Mouse (Mus musculus): Measurements from ENCODE around the gene Ppp1r35. TPM values are rescaled to one million over a fixed set of nuclear protein-coding genes. Genes with fewer than 3 reads are reported as not detected.

The Ppp1r35 gene
- not detected for polyA plus RNA-seq (2014; fragmentation: Illumina TruSeq; extraction: RNeasy Lipid Tissue Mini Kit (QIAGEN cat#74804); ENCODE audit: low replicate concordance)

DNA sequence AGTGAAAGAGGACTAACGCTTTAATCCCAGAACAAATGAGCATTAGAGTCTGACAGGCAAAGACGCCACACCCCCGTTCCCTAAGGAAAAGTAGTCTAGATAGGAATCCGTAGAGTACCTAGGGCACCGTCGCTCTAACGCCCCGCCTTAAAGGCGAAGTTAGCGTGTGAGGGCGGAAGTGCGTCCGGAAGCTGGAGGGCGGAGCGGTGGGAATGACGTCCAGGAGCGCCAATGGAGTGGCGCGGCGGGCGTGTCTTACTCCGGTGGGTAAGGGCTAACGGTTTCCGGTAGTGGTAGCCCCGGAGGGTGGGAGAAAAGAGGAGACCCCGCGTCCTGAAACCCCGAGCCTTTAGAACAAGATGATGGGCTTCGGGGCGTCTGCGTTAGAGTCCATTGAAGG, at the start of gene Ppp1r35:
Gene Ppp1r35 (plus strand): TSS at position 215 of the 400 bp plus-strand sequence.

DNA sequence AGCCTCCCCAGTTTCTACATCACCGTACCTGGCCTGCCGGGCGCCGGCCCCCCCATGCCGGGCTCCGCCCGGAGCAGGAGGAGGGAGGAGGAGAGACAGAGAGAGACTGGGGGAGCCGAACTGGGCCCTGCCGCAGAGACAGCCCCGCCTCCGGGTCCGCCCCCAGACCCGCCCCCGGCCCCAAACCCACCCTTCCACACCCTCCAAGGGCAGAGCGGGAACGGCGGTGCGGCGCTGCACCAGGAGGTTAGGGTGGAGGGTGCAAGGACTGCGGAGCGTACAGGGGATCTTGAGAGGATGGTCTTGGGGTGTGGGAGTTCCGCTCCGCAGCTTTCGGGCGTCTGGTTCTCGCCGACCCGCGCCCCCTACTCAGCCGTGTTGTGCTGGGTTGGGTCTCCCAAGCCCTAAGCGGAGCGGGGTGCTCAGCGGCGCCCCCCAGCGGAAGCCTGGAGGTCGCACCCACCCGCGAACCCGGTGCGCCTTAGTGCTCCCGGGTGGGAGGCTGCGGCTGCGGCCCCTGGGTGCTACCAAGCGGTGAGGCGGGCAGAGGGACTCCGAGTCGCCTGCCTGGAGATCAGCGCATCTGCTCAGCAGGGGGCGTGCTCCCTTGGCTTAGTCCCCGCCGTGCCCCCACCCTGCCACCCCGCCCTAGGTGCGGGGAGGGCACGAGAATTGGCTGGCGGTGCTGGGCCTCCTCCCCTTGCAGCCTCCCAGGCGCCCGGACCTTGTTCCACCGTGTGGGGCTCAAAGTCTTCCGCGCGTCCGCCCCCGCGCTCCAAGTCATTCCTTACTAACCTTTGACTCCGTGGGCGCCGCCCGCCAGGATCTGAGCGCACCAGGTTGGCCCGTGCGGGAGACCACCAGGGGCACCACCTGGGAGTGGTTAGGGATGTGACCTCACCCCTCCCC, 37.4 kb upstream of the Ppp1r35 start, which contains the start of gene Nyap1:
Gene Nyap1 (minus strand): TSS at position 585 of the 909 bp plus-strand sequence.

DNA sequence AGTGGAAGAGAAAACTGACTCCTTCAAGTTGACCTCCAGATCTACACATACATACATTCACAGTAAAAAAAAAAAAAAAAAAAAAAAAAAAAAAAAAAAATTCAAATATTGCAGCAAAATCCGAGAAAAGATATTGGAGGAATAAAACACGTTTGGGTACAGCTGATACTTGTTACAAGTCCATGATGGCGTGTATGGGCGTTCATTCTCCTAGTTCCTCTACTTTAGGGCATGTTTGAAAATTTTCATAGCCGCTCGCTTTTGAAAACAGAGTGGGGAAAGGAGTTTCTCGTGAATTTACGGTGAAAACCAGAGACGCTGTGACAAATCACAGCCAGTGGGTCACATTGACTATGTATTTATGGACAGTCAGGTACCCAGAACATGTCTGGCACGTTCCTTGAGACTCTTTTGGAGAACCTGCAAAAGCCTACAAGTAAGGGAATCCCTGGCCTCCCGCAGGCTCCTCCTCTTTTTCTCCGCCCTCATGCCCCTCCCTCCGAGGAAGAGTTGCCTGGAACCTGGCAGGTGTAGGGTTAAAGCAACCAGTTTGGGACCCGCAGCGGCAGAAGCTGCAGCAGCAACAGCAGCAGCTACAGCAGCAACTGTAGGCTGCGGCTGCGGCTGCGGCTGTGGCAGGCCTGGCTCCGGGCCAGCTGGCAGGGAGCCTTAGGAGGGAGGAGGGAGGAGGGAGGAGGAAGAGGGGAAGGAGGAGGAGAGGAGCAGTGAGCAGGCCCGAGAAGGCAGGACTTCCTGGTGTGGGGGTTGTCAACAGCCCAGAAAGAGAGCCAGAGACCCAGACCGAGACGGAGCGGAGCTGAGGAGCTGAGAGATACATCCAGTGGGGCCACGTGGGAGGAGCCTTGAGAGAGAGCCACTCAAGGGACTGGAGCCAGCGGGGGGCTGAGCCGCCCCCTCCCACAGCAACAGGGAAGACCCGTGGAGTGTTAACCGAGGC, 33.2 kb upstream of the Ppp1r35 start, which contains the start of gene Tsc22d4:
Gene Tsc22d4 (plus strand): TSS at position 517 of the 958 bp plus-strand sequence.

DNA sequence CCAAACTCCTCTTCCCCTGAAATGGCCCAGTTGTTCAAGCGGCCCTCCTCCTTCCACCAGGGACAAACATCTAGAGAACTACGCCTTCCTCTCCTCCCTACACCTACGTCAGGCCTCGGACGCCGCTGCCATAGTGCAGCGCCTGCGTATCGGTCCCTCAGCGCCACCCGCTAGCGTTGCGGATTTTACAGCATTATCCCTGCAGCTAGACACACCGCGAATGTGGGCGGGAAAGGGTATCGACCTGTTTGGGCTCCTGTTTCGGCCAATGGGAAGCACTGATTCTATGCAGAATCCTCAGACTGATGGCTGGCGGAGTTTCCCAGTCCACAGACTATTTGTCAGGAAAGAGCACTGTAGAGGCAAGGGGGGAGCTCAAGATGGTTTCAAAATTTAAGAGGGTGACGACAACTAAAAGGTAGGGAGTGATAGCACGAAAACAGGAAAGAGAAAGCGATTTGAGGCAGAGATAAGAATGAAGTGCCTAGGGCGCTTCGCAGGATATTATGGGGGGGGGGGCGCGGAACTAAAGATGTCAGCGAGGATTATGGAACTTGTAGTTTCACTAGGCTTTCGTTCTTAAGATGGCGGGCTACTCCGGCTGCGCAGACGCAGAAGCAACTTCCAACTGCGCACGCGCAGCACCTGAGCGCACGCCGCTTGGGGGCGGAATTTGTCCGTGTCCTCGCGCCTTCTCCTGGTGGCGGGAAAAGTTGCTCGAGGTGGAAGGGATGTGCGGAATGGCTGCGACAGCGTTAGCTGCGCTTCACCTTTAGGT, 8.7 kb downstream of the Ppp1r35 start, which contains the start of the genes Mepce and Zcwpw1:
Gene Mepce (minus strand): TSS at position 505 of the 778 bp plus-strand sequence.
Gene Zcwpw1 (plus strand): TSS at position 648 of the 778 bp plus-strand sequence.

Other genes starting within 250 kb of the Ppp1r35 start
- not detected for gene Epo, start 245.6 kb upstream of the Ppp1r35 start, polyA plus RNA-seq (2014; fragmentation: Illumina TruSeq; extraction: RNeasy Lipid Tissue Mini Kit (QIAGEN cat#74804); ENCODE audit: low replicate concordance)
- gene Gnb2, start 245.3 kb upstream of the Ppp1r35 start, polyA plus RNA-seq (2014; fragmentation: Illumina TruSeq; extraction: RNeasy Lipid Tissue Mini Kit (QIAGEN cat#74804); ENCODE audit: low replicate concordance) = 1.5 TPM
- not detected for gene Actl6b, start 225.3 kb upstream of the Ppp1r35 start, polyA plus RNA-seq (2014; fragmentation: Illumina TruSeq; extraction: RNeasy Lipid Tissue Mini Kit (QIAGEN cat#74804); ENCODE audit: low replicate concordance)
- not detected for gene Tfr2, start 209.0 kb upstream of the Ppp1r35 start, polyA plus RNA-seq (2014; fragmentation: Illumina TruSeq; extraction: RNeasy Lipid Tissue Mini Kit (QIAGEN cat#74804); ENCODE audit: low replicate concordance)
- not detected for gene Mospd3, start 177.8 kb upstream of the Ppp1r35 start, polyA plus RNA-seq (2014; fragmentation: Illumina TruSeq; extraction: RNeasy Lipid Tissue Mini Kit (QIAGEN cat#74804); ENCODE audit: low replicate concordance)
- gene Pcolce, start 165.1 kb upstream of the Ppp1r35 start, polyA plus RNA-seq (2014; fragmentation: Illumina TruSeq; extraction: RNeasy Lipid Tissue Mini Kit (QIAGEN cat#74804); ENCODE audit: low replicate concordance) = 1.5 TPM
- gene Fbxo24, start 149.8 kb upstream of the Ppp1r35 start, polyA plus RNA-seq (2014; fragmentation: Illumina TruSeq; extraction: RNeasy Lipid Tissue Mini Kit (QIAGEN cat#74804); ENCODE audit: low replicate concordance) = not detected
- 0.30 TPM for gene Lrch4, start 149.7 kb upstream of the Ppp1r35 start, polyA plus RNA-seq (2014; fragmentation: Illumina TruSeq; extraction: RNeasy Lipid Tissue Mini Kit (QIAGEN cat#74804); ENCODE audit: low replicate concordance)
- not detected for gene Gm20605, start 149.7 kb upstream of the Ppp1r35 start, polyA plus RNA-seq (2014; fragmentation: Illumina TruSeq; extraction: RNeasy Lipid Tissue Mini Kit (QIAGEN cat#74804); ENCODE audit: low replicate concordance)
- not detected for gene Sap25, start 137.5 kb upstream of the Ppp1r35 start, polyA plus RNA-seq (2014; fragmentation: Illumina TruSeq; extraction: RNeasy Lipid Tissue Mini Kit (QIAGEN cat#74804); ENCODE audit: low replicate concordance)
- gene Irs3, start 133.1 kb upstream of the Ppp1r35 start, polyA plus RNA-seq (2014; fragmentation: Illumina TruSeq; extraction: RNeasy Lipid Tissue Mini Kit (QIAGEN cat#74804); ENCODE audit: low replicate concordance) = not detected
- gene Agfg2, start 94.1 kb upstream of the Ppp1r35 start, polyA plus RNA-seq (2014; fragmentation: Illumina TruSeq; extraction: RNeasy Lipid Tissue Mini Kit (QIAGEN cat#74804); ENCODE audit: low replicate concordance) = 2.0 TPM
- 0.22 TPM for gene Nyap1, start 37.2 kb upstream of the Ppp1r35 start, polyA plus RNA-seq (2014; fragmentation: Illumina TruSeq; extraction: RNeasy Lipid Tissue Mini Kit (QIAGEN cat#74804); ENCODE audit: low replicate concordance)
- 1.5 TPM for gene Tsc22d4, start 33.1 kb upstream of the Ppp1r35 start, polyA plus RNA-seq (2014; fragmentation: Illumina TruSeq; extraction: RNeasy Lipid Tissue Mini Kit (QIAGEN cat#74804); ENCODE audit: low replicate concordance)
- gene Mepce, start 8.8 kb downstream of the Ppp1r35 start, polyA plus RNA-seq (2014; fragmentation: Illumina TruSeq; extraction: RNeasy Lipid Tissue Mini Kit (QIAGEN cat#74804); ENCODE audit: low replicate concordance) = 6.3 TPM
- gene Zcwpw1, start 8.9 kb downstream of the Ppp1r35 start, polyA plus RNA-seq (2014; fragmentation: Illumina TruSeq; extraction: RNeasy Lipid Tissue Mini Kit (QIAGEN cat#74804); ENCODE audit: low replicate concordance) = 2.7 TPM
- 4.7 TPM for gene Pilra, start 57.4 kb downstream of the Ppp1r35 start, polyA plus RNA-seq (2014; fragmentation: Illumina TruSeq; extraction: RNeasy Lipid Tissue Mini Kit (QIAGEN cat#74804); ENCODE audit: low replicate concordance)
- 8.6 TPM for gene Pilrb1, start 79.3 kb downstream of the Ppp1r35 start, polyA plus RNA-seq (2014; fragmentation: Illumina TruSeq; extraction: RNeasy Lipid Tissue Mini Kit (QIAGEN cat#74804); ENCODE audit: low replicate concordance)
- gene Pilrb2, start 93.0 kb downstream of the Ppp1r35 start, polyA plus RNA-seq (2014; fragmentation: Illumina TruSeq; extraction: RNeasy Lipid Tissue Mini Kit (QIAGEN cat#74804); ENCODE audit: low replicate concordance) = 6.1 TPM
- 3,790 TPM for gene Cyp3a13, start 142.8 kb downstream of the Ppp1r35 start, polyA plus RNA-seq (2014; fragmentation: Illumina TruSeq; extraction: RNeasy Lipid Tissue Mini Kit (QIAGEN cat#74804); ENCODE audit: low replicate concordance)
- gene Gjc3, start 184.2 kb downstream of the Ppp1r35 start, polyA plus RNA-seq (2014; fragmentation: Illumina TruSeq; extraction: RNeasy Lipid Tissue Mini Kit (QIAGEN cat#74804); ENCODE audit: low replicate concordance) = 0.45 TPM
- 0.37 TPM for gene Azgp1, start 202.7 kb downstream of the Ppp1r35 start, polyA plus RNA-seq (2014; fragmentation: Illumina TruSeq; extraction: RNeasy Lipid Tissue Mini Kit (QIAGEN cat#74804); ENCODE audit: low replicate concordance)
- not detected for gene Smok3a, start 242.4 kb downstream of the Ppp1r35 start, polyA plus RNA-seq (2014; fragmentation: Illumina TruSeq; extraction: RNeasy Lipid Tissue Mini Kit (QIAGEN cat#74804); ENCODE audit: low replicate concordance)
- not detected for gene Smok3b, start 242.6 kb downstream of the Ppp1r35 start, polyA plus RNA-seq (2014; fragmentation: Illumina TruSeq; extraction: RNeasy Lipid Tissue Mini Kit (QIAGEN cat#74804); ENCODE audit: low replicate concordance)